Mouse (Mus musculus) erythroblast, embryonic 14.5 days (primary cell): ENCODE results near the gene Glg1.

Experiments used
- GATA1 ChIP-seq: IDR thresholded peaks from 2 replicates; pipeline ENCODE4 v1.6.1; 2012; ENCODE audit warnings: low read length, inconsistent platforms, mixed read lengths
- TAL1 ChIP-seq: IDR thresholded peaks from 3 replicates; pipeline ENCODE4 v1.6.1; 2012; ENCODE audit warnings: low read length, inconsistent platforms, mixed read lengths

DNA sequence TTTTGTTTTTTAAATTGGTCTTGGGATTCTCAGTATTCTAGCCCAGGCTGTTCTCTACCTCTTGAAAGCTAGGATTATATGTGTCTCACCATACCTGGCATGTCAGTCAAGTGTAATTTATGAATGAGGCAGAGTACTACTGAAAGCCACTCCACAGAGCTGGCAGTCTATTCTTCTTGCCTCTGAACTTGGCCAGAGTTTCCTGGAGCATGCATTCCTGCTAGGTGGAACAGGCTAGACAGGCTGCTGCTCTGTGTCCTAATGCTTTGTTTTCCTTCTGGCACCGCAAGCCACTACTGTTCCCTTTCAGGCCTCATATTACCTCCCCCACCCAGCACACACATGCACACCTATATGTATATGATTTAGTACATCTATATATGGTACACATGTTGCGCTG, 128.3 kb downstream of the Glg1 start:
- TF ChIP-seq GATA1 (no peak), TAL1 (no peak)
